Mouse (Mus musculus) CH12F3 (cell line): ENCODE measurements around the gene Gm21887.
"Not testable (repeated sequence)": the region's sequence is repeated elsewhere in the genome, so short reads cannot be mapped to it uniquely, and the experiment has no call there.

Source experiments
- in situ Hi-C: fragments of 300-500 bp; cut with MboI; formaldehyde crosslinking; loops from 2 replicates; pipeline ENCODE4 v1.14.3; 2020; ENCODE audit warnings: low sequenced_read_pairs

Gene Gm21887

GRCm38 (mm10) chrX:169983401-169984165 lies 25.9 kb upstream of the Gm21887 start:
- in situ Hi-C loops: not testable (repeated sequence)

DNA sequence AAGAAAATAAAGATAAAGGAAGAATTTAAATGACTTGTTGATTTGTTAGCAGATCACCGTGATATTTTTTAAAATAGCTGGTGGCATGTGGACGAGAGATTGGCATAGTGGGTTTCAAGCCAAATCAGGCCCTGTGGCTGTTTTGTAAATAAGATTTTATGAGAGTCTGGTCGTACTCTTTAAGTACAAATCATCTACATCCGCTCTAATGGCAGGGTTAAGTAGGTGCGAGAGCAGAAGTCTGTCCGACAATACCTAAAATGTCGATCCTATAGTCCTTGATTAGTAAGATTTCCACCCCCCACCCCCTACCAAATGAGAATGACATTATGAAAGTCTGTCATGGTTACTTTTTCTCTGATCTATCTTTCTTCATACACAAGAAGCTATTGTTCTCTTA lies 25.1 kb upstream of the Gm21887 start:
- in situ Hi-C loops: not testable (repeated sequence)

- in situ Hi-C loops: not testable (repeated sequence)
These were observed 24.6 kb upstream of the Gm21887 start for GRCm38 (mm10) chrX:169984853-169985252.

DNA sequence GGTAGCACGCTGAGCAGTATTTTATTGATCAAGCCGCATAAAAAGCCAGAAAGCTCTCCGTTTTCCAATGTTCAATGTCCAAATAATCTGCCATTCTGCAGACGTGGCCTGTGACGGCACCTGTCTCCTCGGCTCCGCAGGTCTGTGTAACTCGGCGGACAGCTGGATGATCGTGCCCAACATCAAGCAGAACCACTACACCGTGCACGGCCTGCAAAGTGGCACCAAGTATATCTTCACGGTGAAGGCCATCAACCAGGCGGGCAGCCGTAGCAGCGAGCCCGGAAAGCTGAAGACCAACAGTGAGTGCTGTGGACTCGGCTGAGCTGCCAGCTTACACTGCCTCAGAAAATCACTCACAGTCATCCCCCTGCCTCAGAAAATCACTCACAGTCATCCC lies 23.7 kb upstream of the Gm21887 start:
- in situ Hi-C loops: not testable (repeated sequence)

GRCm38 (mm10) chrX:169986519-169987367 lies 22.7 kb upstream of the Gm21887 start:
- in situ Hi-C loops: not testable (repeated sequence)

DNA sequence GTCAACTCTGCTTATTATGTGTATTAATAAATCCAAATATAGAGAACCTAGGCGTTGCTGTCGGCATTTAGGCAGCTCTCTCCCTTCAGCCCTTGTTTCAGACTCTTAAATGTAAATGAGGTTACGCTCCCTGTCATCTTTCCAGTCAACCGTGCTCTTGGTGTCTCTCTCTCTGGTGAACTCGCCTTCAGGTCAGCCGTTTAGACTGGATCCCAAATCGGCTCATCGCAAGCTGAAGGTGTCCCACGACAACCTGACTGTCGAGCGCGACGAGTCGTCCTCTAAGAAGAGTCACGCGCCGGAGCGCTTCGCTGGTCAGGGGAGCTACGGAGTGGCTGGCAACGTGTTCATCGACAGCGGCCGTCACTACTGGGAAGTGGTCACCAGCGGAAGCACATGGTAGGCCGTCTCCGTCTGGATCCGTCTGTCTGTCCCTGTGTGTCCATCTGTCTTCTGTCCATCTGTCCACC lies 22.1 kb upstream of the Gm21887 start:
- in situ Hi-C loops: not testable (repeated sequence)

DNA sequence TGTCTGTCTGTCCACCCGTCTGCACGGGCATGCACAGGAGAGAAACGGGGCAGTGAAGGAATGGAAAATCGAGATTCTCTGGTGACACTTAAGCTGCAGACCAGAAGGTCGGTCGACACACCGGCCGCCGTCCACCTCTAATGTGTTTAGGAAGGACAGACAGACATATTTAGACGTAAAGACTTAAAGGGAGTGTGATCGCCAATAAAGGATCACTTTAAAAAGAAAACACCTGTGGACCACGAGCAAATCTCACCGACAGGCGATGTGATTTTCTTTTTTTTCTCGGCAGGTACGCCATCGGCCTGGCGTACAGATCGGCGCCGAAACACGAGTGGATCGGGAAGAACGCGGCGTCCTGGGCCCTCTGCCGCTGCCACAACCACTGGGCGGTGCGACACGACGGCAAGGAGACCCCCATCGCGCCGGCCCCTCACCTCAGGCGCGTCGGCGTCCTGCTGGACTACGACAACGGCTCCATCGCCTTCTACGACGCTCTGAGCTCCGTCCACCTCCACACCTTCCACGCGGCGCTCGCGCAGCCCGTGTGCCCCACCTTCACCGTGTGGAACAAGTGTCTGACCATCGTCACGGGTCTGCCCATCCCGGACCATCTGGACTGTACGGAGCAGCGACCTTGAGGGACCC lies 20.8 kb upstream of the Gm21887 start:
- in situ Hi-C loops: not testable (repeated sequence)

DNA sequence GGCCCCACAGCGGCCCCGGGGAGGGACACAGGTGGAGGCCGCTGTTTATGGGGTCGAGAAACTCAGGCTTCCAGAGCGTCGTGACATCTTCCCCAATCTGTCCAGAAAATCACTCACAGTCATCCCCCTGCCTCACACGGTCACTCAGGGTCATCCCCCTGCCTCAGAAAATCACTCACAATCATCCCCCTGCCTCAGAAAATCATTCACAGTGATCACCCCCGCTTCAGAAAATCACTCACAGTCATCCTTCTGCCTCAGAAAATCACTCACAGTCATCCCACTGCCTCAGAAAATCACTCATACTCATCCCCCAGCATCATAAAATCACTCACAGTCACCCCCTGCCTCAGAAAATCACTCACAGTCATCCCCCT lies 20.3 kb upstream of the Gm21887 start:
- in situ Hi-C loops: not testable (repeated sequence)

DNA sequence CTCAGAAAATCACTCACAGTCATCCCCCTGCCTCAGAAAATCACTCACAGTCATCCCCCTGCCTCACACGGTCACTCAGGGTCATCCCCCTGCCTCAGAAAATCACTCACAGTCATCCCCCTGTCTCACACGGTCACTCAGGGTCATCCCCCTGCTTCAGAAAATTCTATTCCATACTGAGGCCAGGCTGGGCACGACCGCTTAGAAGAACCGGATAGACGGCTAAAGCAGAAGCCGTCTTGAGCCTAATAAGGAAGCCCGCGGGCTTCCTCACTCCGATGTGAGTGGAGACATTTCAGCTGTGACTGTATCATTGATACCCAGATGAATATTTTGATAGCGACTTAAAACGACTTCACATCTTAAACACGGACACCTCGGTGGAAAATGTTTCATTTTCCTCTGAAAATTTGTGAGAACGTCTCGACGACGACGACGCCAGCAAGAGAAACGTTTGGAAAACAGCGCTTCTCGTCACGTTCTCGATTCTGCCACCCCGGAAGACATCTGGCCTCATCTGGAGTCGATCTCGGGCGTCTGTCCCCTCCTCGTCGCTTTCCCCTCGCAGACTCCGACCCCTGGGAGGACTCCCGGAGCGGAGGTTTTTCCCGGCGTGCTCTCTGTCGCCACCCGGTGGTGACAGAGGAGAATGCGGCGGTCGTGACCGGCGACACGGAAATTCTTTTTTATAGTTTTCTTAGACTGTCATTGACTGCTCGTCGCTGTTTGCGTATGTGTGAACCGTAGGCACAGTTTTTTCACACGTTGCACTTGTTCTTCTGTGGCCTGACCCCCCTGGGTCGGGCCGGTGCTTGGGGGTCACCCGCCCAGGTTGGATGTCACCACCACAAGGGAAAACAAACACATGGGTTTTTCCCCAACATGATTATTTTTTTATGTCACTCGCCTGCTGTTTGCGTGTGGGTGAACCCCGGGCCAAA lies 19.5 kb upstream of the Gm21887 start:
- in situ Hi-C loops: not testable (repeated sequence)

- in situ Hi-C loops: not testable (repeated sequence)
These were observed 18.2 kb upstream of the Gm21887 start for GRCm38 (mm10) chrX:169991128-169991873.

DNA sequence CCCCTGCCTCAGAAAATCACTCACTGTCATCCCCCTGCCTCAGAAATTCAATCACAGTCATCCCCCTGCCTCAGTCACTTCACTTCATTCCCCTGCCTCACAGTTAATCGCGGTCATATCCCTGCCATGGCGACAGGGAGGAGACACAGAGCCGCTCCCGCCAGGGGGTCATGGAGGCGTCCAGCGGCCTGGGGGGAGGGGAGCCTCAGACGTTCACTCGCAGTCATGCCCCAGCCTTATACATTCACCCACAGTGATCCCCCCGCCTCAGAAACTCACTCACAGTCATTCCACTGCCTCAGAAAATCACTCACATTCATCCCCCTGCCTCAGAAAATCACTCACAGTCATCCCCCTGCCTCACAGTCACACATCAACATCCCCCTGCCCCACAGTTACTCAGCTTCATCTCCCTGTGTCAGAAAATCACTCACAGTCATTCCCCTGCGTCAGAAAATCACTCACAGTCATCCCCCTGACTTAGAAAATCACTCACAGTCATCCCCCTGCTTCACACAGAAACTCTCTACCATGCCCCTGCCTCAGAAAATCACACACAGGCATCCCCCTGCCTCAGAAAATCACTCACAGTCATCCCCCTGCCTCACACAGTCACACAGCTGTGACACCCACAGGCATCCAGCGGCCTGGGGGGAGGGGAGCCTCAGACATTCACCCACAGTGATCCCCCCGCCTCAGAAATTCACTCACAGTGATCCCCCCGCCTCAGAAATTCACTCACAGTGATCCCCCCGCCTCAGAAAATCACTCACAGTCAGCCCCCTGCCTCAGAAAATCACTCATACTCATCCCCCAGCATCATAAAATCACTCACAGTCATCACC lies 17.2 kb upstream of the Gm21887 start:
- in situ Hi-C loops: not testable (repeated sequence)

GRCm38 (mm10) chrX:169992951-169993547 lies 16.4 kb upstream of the Gm21887 start:
- in situ Hi-C loops: not testable (repeated sequence)

DNA sequence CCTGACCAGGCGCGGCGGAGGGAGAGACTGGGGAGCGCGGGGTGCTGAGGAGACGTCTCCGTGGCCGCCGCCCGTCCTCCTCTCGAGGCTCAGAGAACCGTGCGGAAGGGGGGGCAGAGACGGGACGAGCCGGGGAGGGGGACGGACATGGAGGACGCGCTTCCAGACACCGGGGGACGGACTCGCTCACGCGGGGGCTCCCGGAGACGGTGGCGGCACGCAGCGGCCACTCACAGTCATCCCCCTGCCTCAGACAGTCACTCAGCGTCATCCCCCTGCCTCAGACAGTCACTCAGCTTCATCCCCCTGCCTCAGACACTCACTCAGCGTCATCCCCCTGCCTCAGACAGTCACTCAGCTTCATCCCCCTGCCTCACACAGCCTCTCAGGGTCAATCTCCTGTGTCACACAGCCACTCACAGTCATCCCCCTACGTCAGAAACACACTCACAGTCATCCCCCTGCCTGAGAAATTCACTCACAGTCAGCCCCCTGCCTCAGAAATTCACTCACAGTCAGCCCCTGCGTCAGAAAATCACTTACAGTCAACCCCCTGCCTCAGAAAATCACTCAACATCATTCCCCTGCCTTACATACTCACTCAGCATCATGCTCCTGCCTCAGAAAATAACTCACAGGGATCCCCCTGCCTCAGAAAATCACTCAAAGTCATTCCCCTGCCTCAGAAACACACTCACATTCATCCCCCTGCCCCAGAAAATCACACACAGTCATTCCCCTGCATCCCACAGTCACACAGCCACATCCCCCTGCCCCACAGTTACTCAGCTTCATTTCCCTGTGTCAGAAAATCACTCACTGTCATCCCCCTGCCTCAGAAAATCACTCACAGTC lies 15.2 kb upstream of the Gm21887 start:
- in situ Hi-C loops: not testable (repeated sequence)

DNA sequence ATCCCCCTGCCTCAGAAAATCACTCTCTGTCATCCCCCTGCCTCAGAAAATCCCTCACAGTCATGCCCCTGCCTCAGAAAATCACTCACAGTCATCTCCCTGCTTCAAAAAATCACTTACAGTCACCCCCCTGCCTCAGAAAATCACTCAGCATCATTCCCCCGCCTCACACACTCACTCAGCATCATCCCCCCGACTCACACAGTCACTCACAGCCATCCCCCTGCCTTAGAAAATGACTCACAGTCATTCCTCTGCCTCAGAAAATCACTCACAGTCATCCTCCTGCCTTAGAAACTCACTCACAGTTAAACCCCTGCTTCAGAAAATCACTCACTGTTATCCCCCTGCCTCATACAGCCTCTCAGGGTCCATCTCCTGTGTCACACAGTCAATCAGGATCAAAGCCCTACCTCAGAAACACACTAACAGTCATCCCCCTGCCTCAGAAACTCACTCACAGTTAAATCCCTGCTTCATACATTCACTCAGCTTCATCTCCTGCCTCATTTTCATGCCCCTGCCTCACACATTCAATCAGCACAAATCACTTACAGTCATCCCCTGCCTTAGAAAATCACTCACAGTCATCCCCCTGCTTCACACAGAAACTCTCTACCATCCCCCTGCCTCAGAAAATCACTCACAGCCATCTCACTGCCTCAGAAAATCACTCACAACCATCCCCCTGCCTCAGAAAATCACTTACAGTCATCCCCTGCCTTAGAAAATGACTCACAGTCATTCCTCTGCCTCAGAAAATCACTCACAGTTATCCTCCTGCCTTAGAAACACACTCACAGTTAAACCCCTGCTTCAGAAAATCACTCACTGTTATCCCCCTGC lies 14.4 kb upstream of the Gm21887 start:
- in situ Hi-C loops: not testable (repeated sequence)

DNA sequence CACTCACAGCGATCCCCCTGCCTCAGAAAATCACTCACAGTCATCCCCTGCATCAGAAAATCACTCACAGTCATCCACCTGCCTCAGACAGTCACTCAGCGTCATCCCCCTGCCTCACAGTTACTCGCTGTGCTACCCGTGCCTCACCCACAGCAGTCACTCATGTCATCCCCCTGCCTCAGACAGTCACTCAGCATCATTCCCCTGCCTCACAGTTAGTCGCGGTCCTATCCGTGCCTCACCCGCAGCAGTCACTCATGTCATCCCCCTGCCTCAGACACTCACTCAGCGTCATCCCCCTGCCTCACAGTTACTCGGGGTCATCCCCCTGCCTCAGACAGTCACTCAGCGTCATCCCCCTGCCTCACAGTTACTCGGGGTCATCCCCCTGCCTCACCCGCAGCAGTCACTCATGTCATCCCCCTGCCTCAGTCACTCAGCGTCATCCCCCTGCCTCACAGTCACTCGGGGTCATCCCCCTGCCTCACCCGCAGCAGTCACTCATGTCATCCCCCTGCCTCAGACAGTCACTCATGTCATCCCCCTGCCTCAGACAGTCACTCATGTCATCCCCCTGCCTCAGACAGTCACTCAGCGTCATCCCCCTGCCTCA lies 13.4 kb upstream of the Gm21887 start:
- in situ Hi-C loops: not testable (repeated sequence)

DNA sequence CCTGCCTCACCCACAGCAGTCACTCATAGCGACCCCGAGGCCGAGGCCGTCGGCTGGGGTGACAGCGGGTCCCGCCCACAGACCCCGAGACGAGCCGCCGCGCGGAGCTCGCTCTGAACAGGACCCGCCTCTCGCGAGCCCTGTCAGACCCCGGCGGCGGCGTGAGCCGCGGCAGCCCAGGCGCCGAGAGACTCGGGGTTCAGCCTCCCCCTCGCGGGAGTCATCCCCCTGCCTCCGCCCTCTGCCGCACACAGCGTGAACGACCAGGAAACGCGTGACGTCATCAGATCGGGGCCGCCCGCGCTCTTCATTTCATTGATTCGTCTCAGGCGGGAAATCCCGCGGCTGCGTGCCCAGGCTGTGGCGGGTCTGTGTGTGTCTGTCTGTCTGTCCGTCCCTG lies 12.5 kb upstream of the Gm21887 start:
- in situ Hi-C loops: not testable (repeated sequence)
